Mouse (Mus musculus): ENCODE results near the gene Calhm2. TPM values are rescaled to one million over a fixed set of nuclear protein-coding genes. Genes with fewer than 3 reads are reported as not detected.

Calhm2 gene
- polyA plus RNA-seq (2017; shearing (Covaris generic)) = 10 to 100 TPM; 13.3 to 21.6 (median 15.8) TPM

- ATAC-seq = peak; percentile 86
Observed at GRCm38 (mm10) chr19:47137771-47138421, at the start of gene Calhm2. Gene Calhm2 (minus strand): TSS chr19:47138294.

- no peak for ATAC-seq
Observed at GRCm38 (mm10) chr19:47186514-47187275, 48.6 kb upstream of the Calhm2 start.

- no peak for ATAC-seq
Observed at GRCm38 (mm10) chr19:47184736-47185135, 46.6 kb upstream of the Calhm2 start.

- ATAC-seq = no peak
Observed at GRCm38 (mm10) chr19:47184221-47184620, 46.1 kb upstream of the Calhm2 start.

- ATAC-seq = no peak
Observed at GRCm38 (mm10) chr19:47180011-47180410, 41.9 kb upstream of the Calhm2 start.

GRCm38 (mm10) chr19:47179272-47179809 is 41.2 kb upstream of the Calhm2 start:
- ATAC-seq = no peak

GRCm38 (mm10) chr19:47178431-47179271 is 40.6 kb upstream of the Calhm2 start, which contains the start of gene Neurl1a:
Gene Neurl1a (plus strand): TSS chr19:47178820.
- no peak for ATAC-seq

- no peak for ATAC-seq
Observed at GRCm38 (mm10) chr19:47178001-47178400, 39.9 kb upstream of the Calhm2 start.

GRCm38 (mm10) chr19:47176916-47177505 is 38.9 kb upstream of the Calhm2 start:
- no peak for ATAC-seq

- no peak for ATAC-seq
Observed at GRCm38 (mm10) chr19:47175472-47175871, 37.4 kb upstream of the Calhm2 start.

GRCm38 (mm10) chr19:47174515-47174914 is 36.4 kb upstream of the Calhm2 start:
- ATAC-seq = no peak

GRCm38 (mm10) chr19:47168793-47169412 is 30.8 kb upstream of the Calhm2 start:
- ATAC-seq = peak; percentile 67

GRCm38 (mm10) chr19:47168223-47168622 is 30.1 kb upstream of the Calhm2 start:
- ATAC-seq = peak; percentile 41

GRCm38 (mm10) chr19:47167617-47168214 is 29.6 kb upstream of the Calhm2 start:
- ATAC-seq = no peak

- no peak for ATAC-seq
Observed at GRCm38 (mm10) chr19:47166758-47167157, 28.7 kb upstream of the Calhm2 start.

- ATAC-seq = no peak
Observed at GRCm38 (mm10) chr19:47163176-47163744, 25.2 kb upstream of the Calhm2 start.

GRCm38 (mm10) chr19:47161669-47162068 is 23.6 kb upstream of the Calhm2 start:
- no peak for ATAC-seq

GRCm38 (mm10) chr19:47157664-47158063 is 19.6 kb upstream of the Calhm2 start, which contains the start of gene Calhm3:
Gene Calhm3 (minus strand): TSS chr19:47157764.
- no peak for ATAC-seq

- ATAC-seq = no peak
Observed at GRCm38 (mm10) chr19:47153767-47154166, 15.7 kb upstream of the Calhm2 start.

GRCm38 (mm10) chr19:47152062-47152369 is 13.9 kb upstream of the Calhm2 start:
- no peak for ATAC-seq

Data from inflammation-experienced regulatory T-cells, adult 6 months (primary cell).